Mouse (Mus musculus): Measurements from ENCODE around the gene Nhsl1. TPM values are rescaled to one million over a fixed set of nuclear protein-coding genes. Genes with fewer than 3 reads are reported as not detected.

Nhsl1 gene
- polyA plus RNA-seq, 1 experiment from 2014 or later, result 16.3 TPM

DNA sequence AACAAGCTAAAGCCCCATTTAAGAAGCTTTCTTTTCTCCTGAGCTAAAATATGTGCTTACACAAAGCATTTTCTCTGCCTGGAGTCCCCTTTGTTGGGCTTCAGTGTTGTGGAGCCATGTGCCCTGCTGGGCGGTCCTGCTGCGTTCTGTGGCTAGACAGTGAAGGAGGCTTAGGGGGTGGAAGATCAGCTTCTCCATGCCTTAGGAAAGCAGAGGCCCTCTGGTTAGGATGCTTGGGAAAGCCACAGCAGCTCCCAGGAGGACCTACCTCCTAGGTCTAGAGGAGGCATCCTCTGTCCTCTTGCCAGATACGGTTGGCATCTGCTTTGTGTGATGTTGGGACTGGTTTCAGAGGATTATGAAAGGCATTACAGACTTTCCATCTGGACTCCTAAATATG, 56.5 kb downstream of the Nhsl1 start:
- H3K27me3 ChIP-seq, result no peaks in the 10 kb centered on the region; the same call in 1 of the 2 replicates
- no peak overlapping the region for H3K9ac ChIP-seq
- ATAC-seq, result 0 out of 2 replicates have a peak, but pooled peaks have one; percentile 45
- no peak overlapping the region for H3K27ac ChIP-seq
- no peak overlapping the region for H3K4me2 ChIP-seq
- no peaks in the 10 kb centered on the region for H3K9me3 ChIP-seq (replicated peaks)
- 8% methylated on average over 3 of the region's 3 CpGs for WGBS
- peaks cover 20% of the 10 kb centered on the region for H3K4me1 ChIP-seq
- no peak overlapping the region for H3K4me3 ChIP-seq
- H3K36me3 ChIP-seq (ENCODE audit: poor library complexity, severe bottlenecking), result no peaks in the 10 kb centered on the region

DNA sequence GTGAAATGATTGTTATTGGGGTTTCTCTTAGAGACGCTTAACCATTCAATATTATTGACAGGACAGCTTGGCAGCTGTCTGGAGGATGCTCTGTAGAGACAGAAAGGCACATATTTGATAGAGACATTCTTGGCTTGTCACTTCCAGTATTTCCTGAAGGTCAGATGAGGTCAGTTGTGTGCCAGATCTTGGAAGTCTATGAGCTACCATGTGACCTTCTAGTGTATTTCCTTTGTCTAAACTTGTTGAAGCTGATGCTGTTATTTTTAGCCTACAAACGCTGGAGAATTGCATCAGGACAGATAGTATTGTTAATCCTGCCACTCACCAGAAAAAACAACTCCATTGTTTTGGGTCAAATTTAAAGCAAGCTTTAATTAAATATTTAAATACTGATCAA, 66.0 kb downstream of the Nhsl1 start:
- Histone ChIP-seq H3K9ac (no peak overlapping the region), H3K4me1 (peaks cover 12% of the 10 kb centered on the region), H3K27me3 (no peaks in the 10 kb centered on the region; the same call in 1 of the 2 replicates), H3K9me3 (replicated peaks) (no peaks in the 10 kb centered on the region), H3K4me2 (no peak overlapping the region), H3K36me3 (ENCODE audit: poor library complexity, severe bottlenecking) (no peaks in the 10 kb centered on the region), H3K4me3 (no peak overlapping the region), H3K27ac (no peak overlapping the region)
- no peak for ATAC-seq
- 82% methylated on average over 2 of the region's 2 CpGs for WGBS

GRCm38 (mm10) chr10:18386224-18386623, 67.4 kb downstream of the Nhsl1 start:
- Histone ChIP-seq H3K9ac (no peak overlapping the region), H3K4me2 (no peak overlapping the region), H3K27me3 (no peaks in the 10 kb centered on the region; the same call in 1 of the 2 replicates), H3K4me1 (peaks cover 12% of the 10 kb centered on the region), H3K4me3 (no peak overlapping the region), H3K27ac (no peak overlapping the region), H3K9me3 (replicated peaks) (no peaks in the 10 kb centered on the region), H3K36me3 (ENCODE audit: poor library complexity, severe bottlenecking) (no peaks in the 10 kb centered on the region)
- 32% methylated on average over 7 of the region's 7 CpGs for WGBS
- ATAC-seq, result no peak

DNA sequence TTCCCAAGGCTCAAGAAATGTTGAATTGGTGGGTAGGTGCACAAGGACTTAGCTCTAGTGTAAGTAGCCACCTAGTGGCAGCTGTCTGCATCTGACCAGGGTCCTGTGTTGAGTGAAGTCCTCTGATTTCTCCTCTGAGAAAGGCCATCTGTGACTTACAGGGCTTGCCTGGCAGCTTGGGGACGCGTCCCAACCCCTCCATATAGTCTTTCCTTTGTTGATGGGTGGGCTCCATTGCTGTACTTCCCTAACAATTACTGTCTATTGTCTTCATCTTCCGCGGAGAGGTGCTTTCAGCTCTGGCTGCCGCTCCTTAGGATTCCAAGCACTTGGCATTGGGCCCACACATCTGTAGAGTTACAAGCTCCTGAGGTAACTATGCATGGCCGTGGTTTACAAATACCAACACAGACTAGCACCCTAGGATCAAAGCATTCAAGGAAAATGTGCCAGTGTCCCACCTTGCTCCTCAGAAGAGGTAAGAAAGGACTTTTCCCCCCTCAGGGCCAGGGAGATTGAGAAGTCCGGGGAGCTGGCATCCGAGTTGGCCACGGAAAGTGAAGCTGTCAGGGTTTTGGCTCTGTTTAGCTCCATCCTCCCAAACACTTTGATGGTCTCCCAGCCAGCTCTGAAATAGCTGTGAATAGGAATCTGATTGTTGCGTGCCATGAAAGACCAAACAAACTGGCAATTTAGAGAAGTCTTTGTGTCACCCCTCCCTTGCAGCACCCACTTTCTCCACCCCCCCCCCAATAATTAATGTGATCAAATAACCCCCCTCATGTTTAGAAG, 70.2 kb downstream of the Nhsl1 start:
- Histone ChIP-seq H3K4me2 (peak overlapping the region; percentile 9; the same call in 1 of the 2 replicates), H3K27ac (peak overlapping the region; percentile 27; the same call in 1 of the 2 replicates)
- WGBS, result 21% methylated on average over 10 of the region's 10 CpGs

GRCm38 (mm10) chr10:18390004-18390403, 71.2 kb downstream of the Nhsl1 start:
- Histone ChIP-seq H3K27ac (no peak overlapping the region), H3K4me3 (no peak overlapping the region), H3K9ac (no peak overlapping the region), H3K27me3 (no peaks in the 10 kb centered on the region; the same call in 1 of the 2 replicates), H3K4me2 (no peak overlapping the region), H3K4me1 (peaks cover 12% of the 10 kb centered on the region), H3K36me3 (ENCODE audit: poor library complexity, severe bottlenecking) (no peaks in the 10 kb centered on the region), H3K9me3 (replicated peaks) (no peaks in the 10 kb centered on the region)
- 85% methylated on average over 15 of the region's 15 CpGs for WGBS
- no peak for ATAC-seq

More for the DNA sequence above, 70.2 kb downstream of the Nhsl1 start:
- Histone ChIP-seq H3K9me3 (replicated peaks) (no peaks in the 10 kb centered on the region), H3K27me3 (no peaks in the 10 kb centered on the region; the same call in 1 of the 2 replicates), H3K9ac (no peak overlapping the region), H3K4me1 (peaks cover 12% of the 10 kb centered on the region), H3K4me3 (no peak overlapping the region), H3K36me3 (ENCODE audit: poor library complexity, severe bottlenecking) (no peaks in the 10 kb centered on the region)
- ATAC-seq, result peak; percentile 80

DNA sequence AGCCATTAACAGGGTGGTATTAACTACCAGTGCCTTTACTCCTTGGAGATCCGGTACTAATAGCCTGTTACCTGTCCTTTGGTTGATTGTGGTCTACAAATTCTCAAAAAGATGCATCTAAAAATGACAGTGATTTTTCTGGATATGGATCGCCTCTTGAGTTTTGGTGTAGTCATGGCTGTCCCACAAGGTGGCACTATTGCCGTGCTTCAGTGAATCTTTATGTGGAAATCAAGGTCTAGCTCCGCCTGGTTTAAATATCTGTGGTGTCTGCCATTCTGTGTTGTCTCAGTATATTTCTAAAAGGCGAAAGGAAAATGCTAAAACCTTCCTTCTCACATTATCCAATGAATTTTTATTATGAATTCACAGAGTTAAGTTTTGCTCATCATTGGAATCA, 72.8 kb downstream of the Nhsl1 start:
- Histone ChIP-seq H3K27ac (no peak overlapping the region), H3K4me2 (no peak overlapping the region), H3K36me3 (ENCODE audit: poor library complexity, severe bottlenecking) (no peaks in the 10 kb centered on the region), H3K9me3 (replicated peaks) (no peaks in the 10 kb centered on the region), H3K4me3 (no peak overlapping the region), H3K9ac (no peak overlapping the region), H3K27me3 (no peaks in the 10 kb centered on the region; the same call in 1 of the 2 replicates), H3K4me1 (peaks cover 12% of the 10 kb centered on the region)
- 39% methylated on average over 5 of the region's 5 CpGs for WGBS
- ATAC-seq, result no peak

- no peak overlapping the region for H3K4me2 ChIP-seq
- no peaks in the 10 kb centered on the region for H3K27me3 ChIP-seq
- peaks cover 8% of the 10 kb centered on the region for H3K4me1 ChIP-seq
- WGBS, result 87% methylated on average over 6 of the region's 6 CpGs
- H3K4me3 ChIP-seq, result no peak overlapping the region
- H3K9me3 ChIP-seq (replicated peaks), result no peaks in the 10 kb centered on the region
- no peak overlapping the region for H3K9ac ChIP-seq
- no peak for ATAC-seq
- no peaks in the 10 kb centered on the region for H3K36me3 ChIP-seq (ENCODE audit: poor library complexity, severe bottlenecking)
- no peak overlapping the region for H3K27ac ChIP-seq
Measured at GRCm38 (mm10) chr10:18392268-18392667, 73.5 kb downstream of the Nhsl1 start.

- H3K9me3 ChIP-seq (replicated peaks), result no peaks in the 10 kb centered on the region
- WGBS, result 40% methylated on average over 3 of the region's 3 CpGs
- H3K9ac ChIP-seq, result no peak overlapping the region
- H3K4me2 ChIP-seq, result no peak overlapping the region
- H3K27ac ChIP-seq, result no peak overlapping the region
- ATAC-seq, result peak; percentile 13; the same call in 1 of the 2 replicates
- H3K4me1 ChIP-seq, result peaks cover 6% of the 10 kb centered on the region
- no peaks in the 10 kb centered on the region for H3K27me3 ChIP-seq
- no peaks in the 10 kb centered on the region for H3K36me3 ChIP-seq (ENCODE audit: poor library complexity, severe bottlenecking)
- no peak overlapping the region for H3K4me3 ChIP-seq
Measured at GRCm38 (mm10) chr10:18393740-18394139, 75.0 kb downstream of the Nhsl1 start.

GRCm38 (mm10) chr10:18394270-18394669, 75.5 kb downstream of the Nhsl1 start:
- Histone ChIP-seq H3K9ac (no peak overlapping the region), H3K36me3 (ENCODE audit: poor library complexity, severe bottlenecking) (no peaks in the 10 kb centered on the region), H3K27me3 (no peaks in the 10 kb centered on the region), H3K4me3 (no peak overlapping the region), H3K4me2 (no peak overlapping the region), H3K4me1 (0 out of 2 replicates have a peak, but pooled peaks cover under 1% of the 10 kb centered on the region), H3K9me3 (replicated peaks) (no peaks in the 10 kb centered on the region), H3K27ac (no peak overlapping the region)
- no peak for ATAC-seq
- WGBS, result 90% methylated on average over 7 of the region's 7 CpGs

- H3K4me2 ChIP-seq, result no peak overlapping the region
Measured at GRCm38 (mm10) chr10:18400089-18400644, 81.4 kb downstream of the Nhsl1 start.

DNA sequence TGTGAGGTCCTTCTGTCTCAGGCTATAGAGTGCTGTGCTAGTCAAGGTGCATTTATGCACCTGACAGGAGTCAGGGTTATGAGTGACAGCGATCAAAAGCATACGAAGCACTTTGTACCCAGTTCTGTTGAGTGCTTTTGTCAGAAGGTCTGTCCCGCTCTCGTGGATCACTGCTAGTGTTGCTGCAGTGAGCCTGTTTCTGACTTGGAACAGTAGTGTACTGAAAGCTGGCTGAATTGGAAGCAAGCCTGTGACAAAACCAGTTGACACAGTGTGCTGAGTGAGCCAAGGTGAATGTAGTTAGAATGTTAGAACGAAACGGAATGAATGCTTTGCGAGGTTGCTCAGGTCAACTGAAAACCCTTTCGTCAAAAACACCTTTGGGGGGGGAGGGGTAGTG, 82.2 kb downstream of the Nhsl1 start:
- ATAC-seq, result no peak
- H3K4me3 ChIP-seq, result no peak overlapping the region
- WGBS, result 76% methylated on average over 8 of the region's 8 CpGs

More at GRCm38 (mm10) chr10:18400089-18400644, 81.4 kb downstream of the Nhsl1 start:
- H3K27me3 ChIP-seq, result no peaks in the 10 kb centered on the region
- H3K36me3 ChIP-seq (ENCODE audit: poor library complexity, severe bottlenecking), result no peaks in the 10 kb centered on the region
- H3K9me3 ChIP-seq (replicated peaks), result no peaks in the 10 kb centered on the region
- H3K27ac ChIP-seq, result no peak overlapping the region
- 80% methylated on average over 7 of the region's 7 CpGs for WGBS
- H3K4me1 ChIP-seq, result no peaks in the 10 kb centered on the region
- H3K9ac ChIP-seq, result no peak overlapping the region
- H3K4me3 ChIP-seq, result no peak overlapping the region
- ATAC-seq, result no peak

DNA sequence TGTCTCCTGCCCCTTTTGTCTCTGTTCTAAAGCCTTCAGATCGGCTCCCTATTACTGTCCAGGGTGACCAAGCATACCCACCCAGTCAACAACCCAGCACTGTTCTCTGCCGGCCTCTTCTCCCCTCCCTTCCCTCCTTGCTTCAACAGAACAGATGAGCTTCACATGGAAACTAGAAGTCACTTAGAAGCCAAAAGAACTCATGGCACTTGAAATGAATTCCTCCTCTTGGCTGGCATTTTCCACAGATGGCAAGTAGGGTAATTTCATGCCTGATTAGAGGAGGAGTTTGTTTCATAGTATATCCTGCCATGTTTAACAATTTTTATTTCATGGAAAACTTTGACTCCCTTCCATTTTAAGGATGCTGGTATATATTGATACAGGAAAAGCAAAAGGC, 85.2 kb downstream of the Nhsl1 start:
- 36% methylated on average over 2 of the region's 2 CpGs for WGBS
- ATAC-seq, result no peak
- Histone ChIP-seq H3K27me3 (0 out of 2 replicates have a peak, but pooled peaks cover 7% of the 10 kb centered on the region), H3K4me3 (no peak overlapping the region), H3K4me2 (no peak overlapping the region), H3K9me3 (replicated peaks) (no peaks in the 10 kb centered on the region), H3K36me3 (ENCODE audit: poor library complexity, severe bottlenecking) (no peaks in the 10 kb centered on the region), H3K9ac (no peak overlapping the region), H3K4me1 (peaks cover 8% of the 10 kb centered on the region; the same call in 1 of the 2 replicates), H3K27ac (no peak overlapping the region)

More for the DNA sequence above, 82.2 kb downstream of the Nhsl1 start:
- Histone ChIP-seq H3K4me2 (no peak overlapping the region), H3K9ac (no peak overlapping the region), H3K36me3 (ENCODE audit: poor library complexity, severe bottlenecking) (no peaks in the 10 kb centered on the region), H3K27me3 (no peaks in the 10 kb centered on the region), H3K9me3 (replicated peaks) (no peaks in the 10 kb centered on the region), H3K4me1 (no peaks in the 10 kb centered on the region), H3K27ac (no peak overlapping the region)
